Mouse (Mus musculus) frontal cortex, postnatal 36 days (tissue): ENCODE data around the gene Rbfox2.

Experiments
- DNase-seq, 2 experiments: peaks; one replicate each; pipeline ENCODE4 v3.0.0; 2022; ENCODE audit warnings: low spot score in 2 of 2

Rbfox2 gene

DNA sequence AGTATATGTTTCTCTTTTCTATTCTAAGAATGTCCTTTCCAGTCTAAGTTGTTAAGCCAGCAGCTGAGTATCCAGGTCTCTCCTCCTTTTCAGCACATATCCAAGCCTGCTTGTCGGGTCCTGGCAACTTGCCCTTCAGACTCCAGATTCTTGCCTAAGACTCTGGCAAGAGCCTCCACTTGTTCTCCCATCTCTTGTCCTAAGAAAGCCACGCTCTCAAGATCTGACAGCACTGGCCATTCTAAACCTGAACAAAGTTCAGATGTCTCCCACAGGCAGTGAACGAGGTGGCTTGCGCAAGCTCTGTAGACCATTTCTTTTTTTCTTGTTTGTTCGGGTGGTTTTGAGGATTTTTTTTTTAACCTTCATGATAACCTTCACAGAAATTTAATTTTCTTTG lies 110.0 kb downstream of the Rbfox2 start:
- DNase-seq = peak in 1 of 2 experiments; percentile 47

DNA sequence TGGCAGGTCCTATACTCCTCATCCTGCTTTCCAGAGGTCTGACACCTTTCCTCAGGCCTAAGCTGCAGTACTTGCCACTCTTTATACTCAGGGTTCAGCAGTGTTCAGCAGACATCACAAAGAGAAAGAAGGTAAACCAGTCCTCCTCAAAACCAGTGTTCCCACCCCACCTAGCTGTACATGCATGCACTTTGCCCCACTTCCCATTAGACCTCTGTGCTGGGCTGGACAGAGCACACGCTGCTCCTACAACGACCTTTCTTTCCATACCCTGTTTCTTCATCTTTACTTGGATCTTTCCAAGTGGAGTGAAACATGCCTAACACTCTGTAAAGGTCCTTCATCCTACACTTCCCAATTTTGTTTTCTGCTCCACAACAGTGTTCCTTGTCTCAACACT lies 110.8 kb downstream of the Rbfox2 start:
- no peak for DNase-seq

DNA sequence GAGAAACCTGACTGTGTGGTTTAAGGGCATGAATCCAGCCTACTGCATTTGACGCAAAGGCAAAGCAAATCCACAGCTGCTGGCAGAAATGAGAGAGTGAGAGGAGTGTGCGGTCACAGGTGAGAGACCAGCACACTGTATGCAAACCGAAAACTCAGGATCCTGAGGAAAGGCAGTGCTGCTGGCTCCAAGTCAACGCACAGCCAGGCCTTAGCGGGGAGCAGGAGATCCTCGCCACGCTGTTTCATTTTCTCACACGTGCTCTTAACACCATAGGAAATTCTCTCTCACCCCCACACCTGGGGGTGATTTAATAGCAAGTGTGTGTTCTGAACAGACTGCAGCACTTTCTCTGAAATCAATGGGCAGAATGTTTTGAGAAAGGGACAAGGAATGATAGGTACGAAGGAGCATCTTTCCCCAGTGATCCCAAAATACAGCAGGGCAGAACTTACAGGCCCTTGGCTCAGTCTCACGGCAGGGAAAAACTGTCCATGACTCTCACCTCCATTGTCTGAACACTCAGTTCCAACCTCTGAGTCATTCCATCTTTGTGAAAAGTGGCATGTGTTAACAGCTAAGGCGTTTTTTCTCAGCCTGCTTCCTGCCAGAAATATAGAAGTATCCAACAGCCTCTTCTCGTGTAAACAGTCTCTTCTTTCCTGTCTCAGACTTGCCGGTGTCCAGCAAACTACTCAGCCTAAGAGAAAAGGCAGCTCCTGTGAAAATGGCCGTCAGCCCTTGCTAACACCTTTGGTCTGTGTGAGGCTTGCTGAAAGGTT lies 114.5 kb downstream of the Rbfox2 start:
- peak; percentile 49 for DNase-seq

DNA sequence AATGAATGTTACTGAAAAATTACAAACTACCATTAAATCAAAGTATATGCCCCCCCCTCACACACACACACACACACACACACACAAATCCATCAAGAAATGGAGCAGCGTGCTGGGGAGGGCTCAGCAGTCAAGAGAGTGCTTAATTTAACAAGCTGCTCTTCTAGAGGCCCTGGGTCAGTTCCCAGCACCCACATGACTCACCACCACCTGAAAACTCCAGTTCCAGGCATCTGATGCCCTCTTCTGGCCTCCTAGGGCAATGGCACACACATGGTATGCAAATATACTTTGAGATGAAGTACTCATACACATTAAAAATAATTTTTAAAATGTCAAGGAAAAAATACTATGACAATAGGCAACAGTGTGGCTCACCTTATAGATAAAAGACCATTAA lies 120.7 kb downstream of the Rbfox2 start:
- no peak for DNase-seq

DNA sequence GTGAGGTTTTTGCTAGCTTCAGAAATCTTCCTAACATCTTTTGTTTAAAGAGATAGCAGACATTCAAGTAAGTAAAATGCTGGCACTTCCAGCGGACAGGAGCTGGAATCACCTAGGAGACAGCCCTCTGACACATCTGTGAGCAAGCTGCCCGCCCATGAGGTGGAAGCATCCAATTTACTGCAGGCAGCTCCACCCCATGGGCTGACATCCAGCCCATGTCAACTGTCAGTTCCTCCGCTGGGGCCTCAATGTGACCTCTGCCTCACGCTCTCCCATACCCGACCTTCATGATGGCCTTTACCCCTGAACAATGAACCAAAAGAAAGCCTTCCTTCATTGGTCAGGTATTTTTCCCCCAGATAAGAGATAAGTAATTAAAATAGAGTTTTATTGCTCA lies 121.2 kb downstream of the Rbfox2 start:
- no peak for DNase-seq

DNA sequence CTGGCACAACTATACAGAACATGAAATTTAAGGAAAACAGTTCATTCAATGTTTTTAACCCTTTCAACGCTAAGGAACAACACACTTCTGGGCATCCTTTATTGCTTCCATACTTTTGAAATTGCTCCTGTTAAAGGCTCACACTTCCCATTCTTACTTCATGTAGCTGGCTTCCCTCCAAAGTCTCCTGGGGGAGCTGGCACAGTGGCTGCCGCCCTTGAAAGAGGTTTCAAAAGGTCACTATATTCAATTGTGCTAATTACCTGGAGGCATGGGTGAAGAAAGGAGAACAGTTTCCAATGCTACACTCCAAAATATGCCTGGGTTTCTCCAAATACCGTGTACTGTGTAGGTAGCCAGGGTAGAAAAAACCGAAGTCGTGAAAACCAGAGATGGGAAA lies 124.0 kb downstream of the Rbfox2 start:
- no peak for DNase-seq

DNA sequence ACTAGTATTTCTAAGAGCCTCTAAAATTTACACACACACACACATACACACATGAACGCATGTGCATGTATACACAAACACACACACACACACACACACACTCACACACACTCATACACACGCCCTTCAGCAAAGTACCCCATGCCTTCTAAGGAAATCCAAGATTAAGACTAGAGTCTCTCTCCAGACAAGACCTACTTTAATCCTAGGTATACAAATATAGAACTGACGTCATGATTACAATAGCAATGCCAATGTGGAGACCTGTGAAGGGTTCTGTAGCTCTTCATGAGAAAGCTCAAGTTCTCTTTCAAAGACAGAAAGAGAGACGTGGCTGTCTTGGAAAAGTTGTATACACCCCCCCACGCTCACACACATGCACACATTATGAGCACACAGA lies 132.8 kb downstream of the Rbfox2 start:
- DNase-seq = no peak

DNA sequence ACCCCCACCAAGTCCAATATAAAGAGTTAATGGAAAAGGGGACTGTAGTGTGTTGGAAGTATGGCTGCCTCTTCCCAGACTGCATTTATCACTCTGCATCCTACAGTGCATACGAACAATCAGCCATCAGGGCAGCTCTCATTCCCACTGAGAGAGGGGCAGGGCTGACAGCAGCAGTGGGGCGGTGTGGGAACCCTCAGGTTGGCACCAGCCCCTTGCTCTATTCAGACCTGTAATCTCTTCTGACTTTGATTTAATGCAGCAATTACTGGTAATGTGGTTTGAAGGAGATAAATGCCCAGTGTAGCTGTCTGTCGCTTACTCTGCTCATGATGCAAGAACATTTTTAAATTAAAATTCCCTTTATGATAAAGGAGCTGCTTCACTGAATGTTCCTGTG lies 134.4 kb downstream of the Rbfox2 start:
- no peak for DNase-seq

GRCm38 (mm10) chr15:77168781-77169180 lies 138.0 kb downstream of the Rbfox2 start:
- DNase-seq = no peak

- no peak for DNase-seq
Observed at GRCm38 (mm10) chr15:77166225-77166732, 140.5 kb downstream of the Rbfox2 start.

DNA sequence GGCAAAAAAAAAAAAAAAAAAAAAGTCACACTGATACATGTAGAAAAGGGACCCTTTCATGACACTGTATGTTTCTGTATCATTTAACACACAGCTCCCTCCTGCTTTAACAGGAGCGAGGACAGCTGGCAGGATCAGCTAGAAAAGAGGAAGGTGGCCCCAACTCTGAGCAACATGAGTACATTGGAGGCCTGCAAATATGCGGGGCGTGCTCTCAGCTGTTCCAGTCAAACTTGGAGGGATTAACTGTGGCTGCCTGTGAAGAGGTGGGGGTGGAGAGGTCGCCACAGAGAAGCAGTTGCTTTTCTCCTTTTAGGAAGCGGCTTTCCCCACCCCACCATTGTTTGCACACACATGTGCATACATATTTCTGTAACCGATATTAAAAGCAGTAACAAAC lies 143.5 kb downstream of the Rbfox2 start:
- no peak for DNase-seq

- no peak for DNase-seq
Observed at GRCm38 (mm10) chr15:77162931-77163330, 143.9 kb downstream of the Rbfox2 start.

- no peak for DNase-seq
Observed at GRCm38 (mm10) chr15:77161382-77161781, 145.4 kb downstream of the Rbfox2 start.

DNA sequence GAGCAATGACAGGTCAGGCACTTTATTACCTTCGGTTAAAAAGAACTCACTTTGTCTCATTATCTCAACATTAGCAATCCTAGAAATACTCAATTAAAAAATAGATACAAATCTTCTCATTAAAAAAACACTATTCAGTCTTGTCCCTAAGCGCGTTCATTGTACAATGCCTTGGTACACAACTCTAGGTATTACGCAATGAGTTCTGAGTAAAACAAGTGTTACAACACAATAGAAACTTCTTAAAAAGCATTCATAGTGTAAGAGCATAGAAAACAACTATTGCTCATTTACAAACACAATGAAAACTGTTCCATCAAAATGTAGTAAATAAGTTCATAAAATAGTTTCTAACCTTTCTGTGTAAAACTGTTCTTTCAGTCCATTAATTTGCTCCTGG lies 146.0 kb downstream of the Rbfox2 start:
- DNase-seq = no peak

GRCm38 (mm10) chr15:77156525-77156924 lies 150.3 kb downstream of the Rbfox2 start:
- DNase-seq = no peak

GRCm38 (mm10) chr15:77154248-77154785 lies 152.5 kb downstream of the Rbfox2 start:
- DNase-seq = no peak

- peak; percentile 67 to 73 for DNase-seq
Observed at GRCm38 (mm10) chr15:77153625-77154024, 153.2 kb downstream of the Rbfox2 start.

GRCm38 (mm10) chr15:77153088-77153546 lies 153.7 kb downstream of the Rbfox2 start:
- peak in 1 of 2 experiments; percentile 47 for DNase-seq

GRCm38 (mm10) chr15:77152336-77153087 lies 154.3 kb downstream of the Rbfox2 start:
- peak; percentile 54 to 62 for DNase-seq

DNA sequence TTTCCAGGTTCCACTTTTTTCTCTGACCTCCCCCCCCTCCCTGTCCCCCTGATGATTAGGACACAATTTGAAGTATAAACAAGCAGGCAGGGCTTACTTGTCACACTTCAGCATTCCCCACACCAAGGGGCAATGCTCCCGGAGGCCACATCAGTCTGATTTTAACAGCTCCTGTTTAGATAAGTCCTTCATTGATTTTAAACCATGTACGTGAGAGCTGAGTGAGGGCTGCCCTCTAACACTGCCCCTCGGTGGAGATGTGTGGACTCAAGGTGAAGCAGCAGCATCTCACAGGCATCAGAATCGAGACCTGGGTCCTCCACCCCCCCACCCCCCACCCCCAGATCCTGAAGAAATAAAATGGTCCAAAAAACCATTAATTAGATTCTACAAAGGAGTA lies 155.0 kb downstream of the Rbfox2 start:
- DNase-seq = no peak

- no peak for DNase-seq
Observed at GRCm38 (mm10) chr15:77151178-77151577, 155.6 kb downstream of the Rbfox2 start.

DNA sequence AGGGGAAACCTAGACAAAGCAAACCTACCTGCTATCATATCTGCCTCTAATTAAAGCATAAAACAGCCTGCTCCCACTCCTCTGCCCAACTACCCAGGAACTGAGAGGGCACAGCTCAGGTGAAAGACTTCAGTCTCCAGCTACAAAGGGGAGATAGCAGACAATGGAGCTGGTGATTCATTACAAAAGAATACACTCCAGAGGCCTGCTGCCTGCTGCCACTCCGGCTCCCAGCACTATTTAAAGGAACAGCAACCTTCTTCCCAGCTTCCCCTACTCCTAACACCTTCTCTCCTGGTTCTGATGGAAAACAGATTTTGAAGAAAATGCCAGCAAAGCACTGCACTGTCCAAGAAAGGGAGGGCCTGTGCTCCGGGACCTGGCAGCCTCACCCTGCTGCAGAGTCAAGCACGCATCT lies 156.4 kb downstream of the Rbfox2 start:
- DNase-seq = no peak

- peak in 1 of 2 experiments; percentile 57 for DNase-seq
Observed at GRCm38 (mm10) chr15:77150000-77150399, 156.8 kb downstream of the Rbfox2 start.
